ENCODE assay signal across 12 mouse cellular contexts in the genomic region with DNA sequence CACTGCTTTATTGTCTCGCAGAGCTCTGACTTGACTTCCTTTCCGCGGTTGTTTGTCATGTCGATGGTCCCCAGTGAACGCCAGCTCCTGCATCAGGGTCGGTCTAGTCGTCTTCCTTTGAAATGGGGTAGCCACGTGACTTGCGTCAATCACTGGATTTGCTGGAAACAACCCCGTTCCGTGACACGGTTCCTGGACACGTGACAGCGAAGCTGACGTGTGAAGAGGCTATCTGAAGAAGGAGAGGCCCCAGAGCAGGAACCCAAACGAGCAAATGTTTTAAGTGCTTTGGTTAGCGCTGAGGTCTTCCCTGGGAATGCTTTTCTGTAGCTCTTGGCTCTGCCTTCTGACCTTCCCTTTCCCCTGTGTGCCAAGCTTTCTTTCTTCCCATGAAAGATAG. TPM values are rescaled to one million over a fixed set of nuclear protein-coding genes. Genes with fewer than 3 reads are reported as not detected.
DNase-seq lines count a peak whose midpoint lies in the region; ATAC-seq lines count a peak whose summit lies in the region.
"Had no signal": no experiment of that assay in that cellular context is flagged by ENCODE, and none has a peak within 500 bp of the region (broad histone marks: within the 10 kb centered on the region; RNA-seq: fewer than 3 reads in every experiment).

No protein-coding gene starts in this region.

- H3K4me2 ChIP-seq in heart, embryonic 15.5 days, result peak overlapping the region; percentile 26
- H3K4me2 ChIP-seq: liver, embryonic 13.5 days had no signal

- H3K9ac ChIP-seq in heart, embryonic 15.5 days, result no peak overlapping the region
- H3K9ac ChIP-seq: liver, embryonic 13.5 days had no signal

- ATAC-seq in heart, embryonic 15.5 days (replicated peaks; ENCODE audit: insufficient number of reproducible peaks, insufficient read depth, low FRiP score, low read depth), result peak; percentile 58
- no peak for ATAC-seq in erythroid progenitor cell, adult 5-6 weeks (replicated peaks; ENCODE audit: low FRiP score, poor library complexity, severe bottlenecking)
- ATAC-seq in erythroblast, adult 5-6 weeks (replicated peaks; ENCODE audit: low FRiP score, poor library complexity, severe bottlenecking), result no peak

- no peak overlapping the region for H3K4me3 ChIP-seq in heart, embryonic 15.5 days
- H3K4me3 ChIP-seq: liver, embryonic 13.5 days; megakaryocyte, embryonic 14.5 days had no signal

- H3K27ac ChIP-seq in heart, embryonic 15.5 days, result peak overlapping the region; percentile 58
- H3K27ac ChIP-seq: liver, embryonic 13.5 days had no signal

- no peaks in the 10 kb centered on the region for H3K36me3 ChIP-seq in heart, embryonic 15.5 days
- H3K36me3 ChIP-seq: G1E; liver, embryonic 13.5 days had no signal

- no peaks in the 10 kb centered on the region for H3K4me1 ChIP-seq in heart, embryonic 15.5 days (replicated peaks)
- H3K4me1 ChIP-seq: liver, embryonic 13.5 days; megakaryocyte, embryonic 14.5 days had no signal

- H3K27me3 ChIP-seq in heart, embryonic 15.5 days, result no peaks in the 10 kb centered on the region
- H3K27me3 ChIP-seq: liver, embryonic 13.5 days; megakaryocyte, embryonic 14.5 days had no signal

- DNase-seq in adrenal gland, adult (ENCODE audit: inconsistent age in 2 of 2, low spot score in 1 of 2), result peak; percentile 16 to 66
- no peak for DNase-seq in adrenal gland, adult 18-20 months (ENCODE audit: low spot score in 2 of 2)
- DNase-seq in NIH3T3 (ENCODE audit: low read depth) (peak; percentile 5), adipocyte (ENCODE audit: low spot score) (no peak)
- DNase-seq in kidney, adult 9 months, result peak; percentile 44
- DNase-seq: cerebellum, postnatal 36 days; liver, embryonic 13.5 days had no signal

- WGBS in heart, embryonic 15.5 days, result 52% methylated on average over 17 of the region's 17 CpGs

- no peaks in the 10 kb centered on the region for H3K9me3 ChIP-seq in heart, embryonic 15.5 days (replicated peaks)
- H3K9me3 ChIP-seq: liver, embryonic 13.5 days had no signal

RNA-seq across cellular contexts. Expression of gene Col25a1, which starts 41.5 kb away (rescaled TPM):
- total RNA-seq in adrenal gland, adult 18-20 months (2021), result 1 to 10 TPM; 1.5 to 5.6 TPM
- 1.3 and 2.5 TPM in 2 replicates for polyA plus RNA-seq in heart, embryonic 15.5 days (2015; fragmentation: Nextera tagmentation; extraction: Ambion mirVana)
- not detected in 2 replicates for total RNA-seq in erythroid progenitor cell, adult 5-6 weeks (2015; ENCODE audit: low replicate concordance)
- total RNA-seq in erythroid progenitor cell, adult 5-6 weeks (2017; ENCODE audit: low replicate concordance), result not detected in 2 replicates
- total RNA-seq in erythroblast, adult 5-6 weeks (2015; ENCODE audit: low replicate concordance), result not detected in 2 replicates
- total RNA-seq in erythroblast, adult 5-6 weeks (2017; ENCODE audit: low replicate concordance), result 0.09 TPM in 1 of 2 replicates, not detected in the other
- polyA plus RNA-seq: G1E had no signal

Comparison
In these comparisons a context has a peak if more than half of its experiments do, and no peak if none do; other contexts are left out.
1. DNase-seq: peak in adrenal gland, adult (2 of 2), NIH3T3 (single experiment) and kidney, adult 9 months (single experiment); none in adrenal gland, adult 18-20 months (0 of 2) and adipocyte (single experiment).